Mouse (Mus musculus): ENCODE results near the gene Rsg1.
A peak's percentile ranks its signal among the peaks of the same experiment; 100 is the strongest.

The Rsg1 gene

DNA sequence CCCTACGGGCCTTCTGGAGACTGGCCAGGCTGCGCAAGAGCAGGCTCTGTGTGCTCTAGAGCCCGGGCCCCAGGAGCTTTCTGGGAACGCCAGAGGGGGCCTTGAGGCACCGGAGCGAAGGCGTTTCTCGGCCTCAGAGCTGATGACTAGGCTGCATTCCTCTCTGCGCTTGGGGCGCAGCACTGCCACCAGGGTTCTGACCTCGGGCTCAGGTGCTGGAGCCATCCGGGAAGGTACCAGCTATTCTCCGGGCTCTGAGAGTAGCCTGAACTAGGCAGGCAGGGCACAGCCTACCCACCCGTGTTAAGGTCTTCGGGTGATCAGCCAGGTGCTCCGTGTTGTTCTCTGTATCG lies 33.2 kb downstream of the Rsg1 start:
- DNase-seq (ENCODE audit: low spot score in 2 of 2) = no peak

DNA sequence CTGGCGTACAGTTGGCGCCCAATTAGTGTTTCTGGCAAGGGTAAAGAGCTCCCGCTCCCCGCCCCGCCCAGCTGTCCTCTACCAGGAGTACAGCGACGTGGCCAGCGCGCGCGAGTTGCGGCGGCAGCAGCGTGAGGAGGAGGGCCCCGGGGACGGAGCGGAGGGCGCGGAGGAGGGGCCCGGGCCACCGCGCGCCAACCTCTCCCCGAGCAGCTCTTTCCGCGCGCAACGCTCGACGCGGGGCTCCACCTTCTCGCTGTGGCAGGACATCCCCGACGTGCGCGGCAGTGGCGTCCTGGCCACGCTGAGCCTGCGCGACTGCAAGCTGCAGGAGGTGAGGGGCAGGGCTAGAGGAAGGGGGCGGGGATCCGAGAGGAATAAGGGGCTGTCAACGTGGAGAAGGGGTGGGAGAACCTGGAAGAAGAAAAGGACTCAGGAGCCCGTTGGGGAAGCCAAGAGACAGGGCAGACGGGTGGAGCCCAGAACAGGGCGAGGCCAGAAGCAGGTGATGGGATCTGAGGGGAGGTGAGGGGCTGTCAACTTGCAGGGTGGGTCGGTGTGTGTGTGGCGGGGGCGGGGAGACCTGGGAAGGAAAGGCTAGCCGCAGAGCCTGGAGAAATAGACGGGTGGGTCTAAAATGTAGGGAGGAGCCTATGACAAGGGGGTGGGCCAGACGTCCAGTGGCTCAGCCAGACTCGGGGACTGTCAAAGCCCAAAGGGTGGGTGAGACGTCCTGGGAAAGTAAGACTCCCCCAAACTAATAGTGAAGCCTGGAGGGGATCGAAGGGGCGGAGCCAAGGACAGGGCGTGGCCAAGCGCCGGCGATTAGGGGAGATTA lies 34.2 kb downstream of the Rsg1 start:
- no peak for DNase-seq (ENCODE audit: low spot score in 2 of 2)

DNA sequence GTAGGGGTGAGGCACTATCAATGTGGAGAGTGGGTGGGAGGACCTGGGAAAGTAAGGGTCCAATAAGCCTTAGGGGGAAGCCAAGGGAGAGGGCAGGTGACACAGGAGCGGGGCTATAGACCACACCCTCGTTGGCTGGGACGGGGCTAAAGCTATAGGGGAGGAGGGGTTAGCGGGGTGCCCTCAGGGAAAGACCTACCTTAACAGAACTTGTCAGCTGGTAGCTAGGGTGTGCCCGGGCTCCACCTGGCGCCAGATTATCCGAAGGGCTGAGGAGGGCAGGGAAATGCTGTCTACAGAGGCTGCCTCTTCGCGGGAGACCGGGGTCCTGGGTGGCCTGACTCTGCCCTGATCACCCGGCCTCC lies 34.8 kb downstream of the Rsg1 start:
- DNase-seq (ENCODE audit: low spot score in 2 of 2) = no peak

DNA sequence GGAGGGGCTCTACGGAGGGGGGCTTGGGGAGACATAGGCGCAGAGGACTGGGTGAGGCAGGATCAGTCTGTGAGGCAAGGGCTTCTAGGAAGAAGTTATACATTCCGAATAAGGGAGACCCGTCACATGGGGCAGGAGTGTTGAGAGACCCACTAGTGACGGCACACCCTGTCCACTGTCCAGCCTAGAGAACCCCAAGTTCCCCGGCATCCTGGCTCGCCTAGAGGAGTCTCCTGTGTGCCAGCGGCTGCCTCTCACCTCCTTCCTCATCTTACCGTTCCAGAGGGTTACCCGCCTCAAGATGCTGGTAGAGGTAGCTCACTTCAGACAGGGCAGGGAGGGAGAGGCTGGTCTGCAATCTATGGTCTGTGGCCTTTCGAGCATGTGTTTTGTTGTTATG lies 35.6 kb downstream of the Rsg1 start:
- no peak for DNase-seq (ENCODE audit: low spot score in 2 of 2)

DNA sequence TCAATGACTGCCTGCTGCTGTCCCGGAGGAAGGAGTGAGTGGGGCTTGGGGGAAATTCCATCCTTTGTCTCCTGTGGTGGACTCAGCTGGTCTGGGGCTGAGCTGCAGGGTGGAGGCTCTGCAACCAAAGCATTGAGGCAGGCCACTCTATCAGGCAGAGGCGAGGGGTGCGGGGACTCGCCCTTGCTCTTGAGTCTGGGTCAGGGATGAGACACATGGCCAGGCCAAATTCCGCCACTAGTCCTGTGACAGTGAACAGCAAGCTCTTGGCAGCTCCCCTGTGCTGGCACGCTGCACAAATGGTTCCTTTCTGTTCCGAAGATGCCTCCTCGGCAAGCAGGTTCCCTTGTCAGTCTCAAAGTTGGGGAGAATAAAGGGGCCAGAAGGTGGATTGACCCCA lies 37.3 kb downstream of the Rsg1 start:
- DNase-seq (ENCODE audit: low spot score in 2 of 2) = no peak

DNA sequence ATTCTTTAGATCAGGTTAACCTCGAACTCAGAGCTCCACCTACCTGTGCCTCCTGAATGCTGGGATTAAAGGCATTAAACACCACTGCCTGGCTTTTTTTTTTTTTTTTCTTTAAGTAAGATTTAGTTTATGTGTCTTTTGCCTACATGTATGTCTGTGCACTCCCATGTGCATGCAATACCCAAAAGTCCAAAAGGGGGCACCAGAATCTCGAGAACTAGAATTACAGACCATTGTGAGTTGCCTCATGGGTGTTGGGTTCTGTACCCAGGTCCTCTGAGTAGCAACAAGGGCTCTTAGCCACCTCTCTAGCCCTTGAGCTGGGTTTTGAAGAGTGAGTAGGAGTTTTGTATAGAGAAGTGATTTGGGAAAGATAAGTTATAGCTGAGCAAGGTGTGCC lies 38.9 kb downstream of the Rsg1 start:
- DNase-seq (ENCODE audit: low spot score in 2 of 2) = no peak

DNA sequence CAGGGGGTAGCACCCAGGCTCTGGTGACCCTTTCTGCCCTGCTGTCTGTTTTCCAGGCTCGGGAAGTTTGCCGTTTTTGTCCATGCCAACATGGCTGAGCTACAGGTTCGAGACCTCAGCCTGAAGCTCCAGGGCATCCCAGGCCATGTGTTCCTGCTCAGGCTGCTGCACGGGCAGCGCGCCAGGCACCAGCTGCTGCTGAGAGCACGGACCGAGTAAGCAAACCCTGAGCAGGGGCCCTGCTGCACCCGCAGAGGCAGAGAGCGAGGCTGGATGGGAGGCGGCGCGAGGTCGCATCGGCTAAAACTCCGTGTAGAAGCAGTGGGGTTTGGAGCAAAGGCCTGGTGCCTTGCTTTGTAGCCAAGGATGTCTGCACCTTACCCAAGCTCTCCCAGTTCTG lies 40.5 kb downstream of the Rsg1 start:
- no peak for DNase-seq (ENCODE audit: low spot score in 2 of 2)

DNA sequence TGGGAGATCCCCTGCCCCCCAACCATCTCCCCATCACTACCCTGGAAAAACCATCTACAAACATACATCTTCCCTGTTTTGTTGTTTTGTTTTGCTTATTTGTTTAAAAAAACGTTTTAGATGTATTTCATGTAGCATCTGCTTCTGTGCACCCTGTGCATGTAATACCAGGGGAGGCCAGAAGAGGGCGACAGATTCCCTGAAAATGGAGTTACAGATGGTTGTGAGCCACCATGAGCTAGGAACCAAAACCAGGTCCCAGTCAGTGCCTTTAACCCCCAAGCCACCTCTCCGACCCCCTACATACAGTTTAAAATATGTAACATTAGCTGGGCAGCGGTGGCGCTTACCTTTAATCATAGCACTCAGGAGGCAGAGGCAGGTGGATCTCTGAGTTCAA lies 43.7 kb downstream of the Rsg1 start:
- no peak for DNase-seq (ENCODE audit: low spot score in 2 of 2)

DNA sequence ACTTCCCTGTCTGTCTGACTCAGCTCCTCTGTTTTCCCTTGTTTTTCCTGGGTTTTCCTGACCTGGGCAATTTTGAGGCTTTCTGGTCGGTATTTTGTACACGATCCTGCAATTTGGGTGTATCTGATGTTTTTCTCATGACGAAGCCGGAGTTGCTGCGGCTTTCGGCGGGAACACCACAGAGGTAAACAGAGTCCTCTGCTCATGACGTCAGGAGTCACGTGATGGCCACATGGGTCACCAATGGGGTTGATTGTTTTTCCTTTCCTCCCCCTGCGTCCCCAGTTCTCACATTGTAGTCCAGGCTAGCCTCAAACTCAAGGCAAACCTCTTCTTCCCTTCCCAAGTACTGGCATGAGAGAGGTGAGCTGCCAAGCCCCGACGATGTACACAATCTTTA lies 45.7 kb downstream of the Rsg1 start:
- DNase-seq (ENCODE audit: low spot score in 2 of 2) = no peak

DNA sequence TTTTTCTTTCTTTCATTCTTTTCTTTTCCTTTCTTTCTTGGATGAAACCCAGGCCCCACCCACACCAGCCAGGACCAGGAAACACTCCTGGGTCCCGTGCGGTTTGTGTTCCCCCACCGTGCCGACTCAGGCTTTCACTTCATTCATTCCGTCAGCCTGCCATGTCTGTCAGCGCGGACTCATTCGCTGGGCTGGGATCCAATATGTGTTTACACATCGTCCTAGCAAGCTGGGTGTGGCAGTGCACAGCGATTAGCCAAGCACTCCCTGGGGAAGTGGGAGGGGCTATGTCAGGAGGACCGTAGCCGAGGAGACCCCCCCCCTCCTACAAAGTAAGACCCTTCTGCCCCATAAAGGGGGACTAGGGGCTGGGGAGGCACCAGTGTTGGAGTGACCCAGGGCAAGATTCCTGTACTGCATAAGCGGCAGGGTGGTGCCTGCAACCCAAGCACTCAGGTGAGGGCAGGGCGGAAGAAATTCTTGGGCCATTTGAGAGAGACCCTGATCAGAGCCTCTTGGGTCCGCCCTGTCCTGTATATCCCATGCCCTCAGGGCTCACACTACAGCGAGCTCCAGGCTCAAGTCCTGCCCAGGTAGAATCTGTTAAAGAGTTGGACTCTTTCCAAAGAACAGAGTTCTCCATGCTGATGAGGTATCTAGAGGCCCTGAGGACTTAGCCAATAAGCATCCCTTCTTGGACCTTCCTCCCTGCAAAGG lies 46.4 kb downstream of the Rsg1 start:
- no peak for DNase-seq (ENCODE audit: low spot score in 2 of 2)

DNA sequence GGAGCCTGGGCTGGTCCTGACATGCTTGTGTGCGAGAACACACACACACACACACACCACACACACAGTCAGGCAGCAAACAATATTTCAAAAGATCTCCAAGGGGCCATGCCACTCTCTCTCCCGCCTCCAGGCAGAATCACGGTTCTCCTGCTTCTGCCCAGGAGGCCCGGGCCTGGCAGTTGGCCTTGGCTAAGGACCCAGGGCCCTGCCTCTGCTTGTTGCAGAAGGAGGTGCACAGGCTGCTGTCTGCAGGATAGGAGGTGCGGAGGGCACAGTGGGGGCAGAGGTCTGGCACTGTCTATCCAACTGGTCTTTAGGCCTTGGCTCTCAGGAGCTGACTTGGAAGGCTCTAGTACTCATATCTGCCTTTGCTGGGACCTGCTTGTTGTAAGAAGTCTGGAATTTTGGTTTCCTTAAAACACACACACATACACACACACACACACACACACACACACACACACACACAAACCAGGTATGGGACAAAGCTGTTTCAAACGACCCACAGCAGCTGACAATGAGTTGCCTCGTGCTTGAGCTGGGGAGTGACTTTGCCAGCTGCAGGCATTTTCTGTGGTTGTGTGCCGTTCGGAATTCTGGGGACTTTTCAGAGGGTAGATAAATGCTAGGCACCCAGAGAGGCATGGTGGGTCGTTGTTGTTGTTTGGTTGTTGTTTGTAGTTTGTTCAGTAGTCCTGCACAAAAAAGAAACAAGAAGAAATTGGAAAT lies 49.3 kb downstream of the Rsg1 start:
- no peak for DNase-seq (ENCODE audit: low spot score in 2 of 2)

DNA sequence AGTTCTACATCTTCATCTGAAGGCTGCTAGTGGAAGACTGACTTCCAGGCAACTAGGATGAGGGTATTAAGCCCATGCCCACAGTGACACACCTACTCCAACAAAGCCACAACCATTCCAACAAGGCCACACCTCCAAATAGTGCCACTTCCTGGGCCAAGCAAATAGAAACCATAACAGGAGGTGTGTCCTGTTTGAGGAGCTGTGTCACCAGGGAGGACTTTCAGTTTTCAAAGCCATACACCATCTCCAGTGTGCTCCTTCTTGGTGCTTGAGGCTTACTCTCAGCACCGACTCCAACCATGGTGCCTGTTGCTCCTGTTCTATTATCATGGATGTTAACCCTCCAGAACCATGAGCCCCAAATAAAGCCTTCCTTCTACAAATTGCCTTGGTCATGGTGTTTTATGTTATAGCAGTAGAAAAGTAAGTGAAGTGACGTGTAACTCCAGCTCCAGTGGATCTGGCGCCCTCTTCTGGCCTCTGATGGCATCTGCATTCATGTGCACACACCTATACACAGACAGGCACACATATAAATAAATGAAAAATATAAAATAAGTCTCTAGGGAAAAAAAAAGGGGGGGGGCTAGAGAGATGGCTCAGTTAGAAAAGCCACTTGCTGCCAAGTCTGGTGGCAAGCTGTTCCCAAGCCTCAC lies 52.4 kb downstream of the Rsg1 start:
- no peak for DNase-seq (ENCODE audit: low spot score in 2 of 2)

DNA sequence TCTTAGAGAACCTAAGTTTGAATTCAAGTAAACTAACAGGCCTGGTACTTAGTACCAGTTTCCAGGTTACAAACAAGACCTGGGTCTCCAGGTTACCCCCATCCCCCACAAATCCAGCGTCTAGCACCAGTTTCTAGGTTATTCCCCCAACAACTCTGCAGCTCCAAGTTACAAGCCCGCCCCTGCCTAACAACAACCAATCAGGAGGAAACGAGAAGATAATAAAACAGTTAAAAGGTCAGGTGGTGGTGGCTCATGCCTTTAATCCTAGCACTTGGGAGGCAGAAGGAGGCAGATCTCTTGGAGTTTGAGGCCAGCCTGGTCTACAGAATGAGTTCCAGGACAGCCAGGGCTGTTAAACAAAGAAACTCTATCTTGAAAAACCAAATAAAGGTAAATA lies 53.5 kb downstream of the Rsg1 start:
- DNase-seq (ENCODE audit: low spot score in 2 of 2) = no peak

DNA sequence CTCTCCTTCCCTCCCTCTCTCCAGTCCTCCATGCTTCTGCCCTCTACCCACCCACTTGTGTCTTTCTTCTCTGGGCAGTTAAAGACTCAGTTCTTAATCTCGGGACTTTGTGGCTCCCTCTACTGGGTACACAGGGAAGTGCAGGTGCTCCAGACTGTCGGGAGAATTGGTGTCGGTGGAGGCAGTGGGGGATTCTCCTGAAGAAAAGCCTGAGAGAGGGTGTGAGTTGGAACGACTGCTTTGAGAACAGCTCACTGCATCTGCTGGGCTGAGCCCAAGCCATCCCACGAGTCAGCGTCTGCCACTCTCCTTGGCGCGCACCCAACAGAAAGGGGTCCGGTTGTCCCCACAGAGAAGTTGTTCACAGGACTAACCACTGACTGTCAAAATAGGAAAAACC lies 54.1 kb downstream of the Rsg1 start:
- peak; percentile 54 to 78 for DNase-seq (ENCODE audit: low spot score in 2 of 2)

DNA sequence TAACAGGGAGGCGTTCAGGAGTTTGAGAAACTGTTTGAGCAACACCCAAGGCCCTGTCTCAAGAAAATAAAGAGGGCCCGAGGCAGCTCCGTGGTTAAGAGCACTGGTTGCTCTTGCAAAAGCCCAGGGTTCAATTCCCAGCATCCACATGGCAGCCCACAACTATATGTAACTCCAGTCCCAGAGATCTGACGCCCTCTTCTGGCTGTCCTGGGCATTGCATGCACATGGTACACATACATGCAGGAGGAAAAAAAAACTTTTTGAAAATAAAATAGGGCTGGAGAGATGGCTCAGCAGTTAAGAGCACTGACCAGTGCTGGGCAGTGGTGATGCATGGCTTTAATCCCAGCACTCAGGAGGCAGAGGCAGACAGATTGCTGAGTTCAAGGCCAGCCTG lies 54.6 kb downstream of the Rsg1 start:
- no peak for DNase-seq (ENCODE audit: low spot score in 2 of 2)

DNA sequence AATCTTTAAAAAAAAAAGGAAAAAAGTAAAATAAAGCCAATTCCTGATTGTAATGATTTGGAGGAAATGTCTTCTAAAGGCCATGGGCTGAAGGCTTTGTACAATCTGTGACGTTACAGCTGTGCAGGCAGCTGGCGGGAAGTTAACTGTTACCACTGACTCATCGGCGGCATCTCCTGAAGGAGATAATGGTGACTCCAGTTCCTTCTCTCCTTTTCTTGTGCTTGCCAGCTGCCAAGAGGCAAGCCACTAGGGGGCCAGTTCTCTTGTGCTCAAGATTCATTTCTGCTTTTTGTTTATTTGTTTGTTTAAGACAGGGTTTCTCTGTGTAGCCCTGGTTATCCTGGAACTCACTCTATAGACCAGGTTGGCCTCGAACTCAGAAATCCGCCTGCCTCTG lies 55.3 kb downstream of the Rsg1 start:
- DNase-seq (ENCODE audit: low spot score in 2 of 2) = no peak

DNA sequence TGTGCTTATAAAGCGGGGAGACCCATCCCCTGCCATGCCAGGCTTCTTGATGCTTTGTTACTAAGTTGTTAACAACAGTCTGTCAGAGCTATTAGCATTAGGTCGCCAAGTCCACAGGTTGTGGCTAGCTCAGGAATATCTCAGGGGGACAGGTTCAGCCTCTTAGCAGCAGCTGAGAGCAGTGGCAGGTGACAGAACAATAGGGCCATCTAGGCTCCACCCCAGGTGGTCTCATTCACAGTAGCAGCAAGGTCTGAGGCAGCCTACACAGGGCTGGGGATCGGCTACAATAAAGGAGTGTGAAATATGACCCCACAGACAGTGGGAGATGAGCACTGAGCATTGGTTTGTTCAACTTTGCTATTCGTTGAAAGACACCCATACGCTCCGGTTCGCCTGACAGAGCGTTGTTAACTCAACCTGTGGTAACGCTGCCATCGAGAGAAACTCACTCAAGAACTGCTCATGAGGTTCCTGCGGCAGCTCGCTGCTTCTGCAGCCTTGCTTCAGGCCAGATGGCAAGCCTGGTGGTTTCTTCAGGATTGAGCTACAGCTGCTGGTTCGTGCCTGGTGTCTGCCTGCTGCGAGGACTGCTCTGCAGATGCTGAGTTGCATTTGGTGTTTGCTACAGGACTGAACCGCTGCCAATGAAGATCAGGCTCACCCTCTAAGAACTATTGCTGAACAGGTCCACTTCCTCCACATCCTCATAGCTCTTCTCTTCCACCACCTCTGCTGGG lies 56.6 kb downstream of the Rsg1 start:
- no peak for DNase-seq (ENCODE audit: low spot score in 2 of 2)

DNA sequence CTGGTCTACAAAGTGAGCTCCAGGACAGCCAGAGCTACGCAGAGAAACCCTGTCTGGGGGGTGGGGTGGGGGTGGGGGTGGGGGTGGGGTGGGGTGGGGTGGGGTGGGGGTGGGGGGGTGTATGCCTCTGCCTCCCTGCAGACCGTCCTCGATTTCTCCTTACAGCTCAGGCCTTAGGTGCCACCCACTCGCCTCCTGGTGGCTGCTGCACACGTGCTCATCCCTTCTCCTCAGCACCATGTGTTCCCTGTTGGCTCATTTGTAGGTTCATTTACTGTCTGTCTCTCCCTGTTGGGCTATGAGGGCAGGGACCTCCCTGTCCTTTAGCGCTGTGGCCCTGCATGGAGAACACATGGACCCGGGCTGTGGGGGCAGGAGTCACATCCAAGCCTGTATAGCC lies 57.5 kb downstream of the Rsg1 start:
- no peak for DNase-seq (ENCODE audit: low spot score in 2 of 2)

DNA sequence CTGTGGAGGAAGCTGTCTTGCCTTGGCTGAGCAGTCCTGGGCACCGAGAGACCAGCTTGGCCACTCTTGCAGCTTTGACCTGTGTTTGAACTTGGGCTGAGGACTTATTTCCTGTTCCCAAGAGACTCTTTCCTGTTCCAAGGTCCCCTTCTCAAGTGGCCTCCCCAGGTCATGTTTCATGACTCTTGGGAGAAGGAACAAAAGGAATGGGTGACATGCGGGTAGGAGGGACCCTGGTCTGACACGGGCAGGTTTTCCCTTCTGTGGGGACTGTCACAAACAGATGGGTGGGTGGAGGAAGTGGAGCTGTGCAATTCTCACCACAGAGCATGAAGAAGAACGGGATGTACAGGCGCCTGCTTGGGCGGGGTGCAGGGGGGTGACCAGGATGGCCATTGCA lies 58.0 kb downstream of the Rsg1 start:
- no peak for DNase-seq (ENCODE audit: low spot score in 2 of 2)

DNA sequence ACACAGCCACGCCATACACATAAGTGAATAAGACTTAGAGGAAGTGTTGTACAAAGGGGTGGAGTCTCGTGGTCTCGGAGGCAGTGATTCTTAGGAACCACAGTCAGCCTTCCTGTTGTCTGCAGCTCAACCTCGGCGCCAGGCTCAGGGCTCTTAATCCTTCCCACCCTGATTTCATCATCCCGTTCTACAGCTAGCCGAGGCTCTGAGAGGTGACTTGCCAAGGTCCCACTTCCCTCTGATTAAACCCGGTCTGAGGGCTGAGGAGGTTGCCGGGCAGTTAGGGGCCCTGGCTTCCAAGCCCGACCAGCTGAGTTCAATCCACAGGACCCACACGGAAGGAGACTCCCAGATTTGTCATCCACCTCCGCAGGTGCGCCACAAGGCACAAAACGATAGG lies 59.1 kb downstream of the Rsg1 start:
- DNase-seq (ENCODE audit: low spot score in 2 of 2) = no peak

DNA sequence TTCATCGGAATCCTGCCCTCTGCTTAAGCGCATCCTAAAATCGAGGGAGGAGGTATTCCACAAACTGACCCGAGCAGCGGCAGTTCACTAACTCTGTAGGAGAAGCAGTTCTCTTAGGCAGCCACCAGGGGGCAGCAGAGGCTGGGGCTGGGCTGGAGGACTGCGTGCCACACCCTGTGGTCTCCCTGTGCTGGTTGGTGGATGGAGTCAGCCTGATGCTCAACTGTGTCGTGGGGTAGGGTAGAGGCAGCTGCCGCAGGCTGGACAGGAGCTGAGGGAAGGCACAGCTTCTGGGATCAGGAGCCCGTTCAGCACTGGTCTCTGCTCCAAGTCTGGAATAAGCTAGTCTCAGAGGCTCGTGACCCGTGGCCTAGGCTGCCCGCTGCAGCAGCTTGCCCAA lies 59.5 kb downstream of the Rsg1 start:
- DNase-seq (ENCODE audit: low spot score in 2 of 2) = peak; percentile 64 to 78

Data from frontal cortex, postnatal 10 days (tissue).